In genomic region chr7:19230041-19230580, GRCm38 (mm10) we compare ENCODE assay signal across 8 mouse cellular contexts. TPM values are rescaled to one million over a fixed set of nuclear protein-coding genes. Genes with fewer than 3 reads are reported as not detected.
A peak's percentile ranks its signal among the peaks of the same experiment; 100 is the strongest.
DNase-seq lines count a peak whose midpoint lies in the region; ATAC-seq and TF ChIP-seq lines count a peak whose summit lies in the region.

No protein-coding gene starts in this region.

- H3K4me2 ChIP-seq in forebrain, embryonic 14.5 days (ENCODE audit: low read length), result no peak overlapping the region
- peak overlapping the region; percentile 95 for H3K4me2 ChIP-seq in lung, embryonic 14.5 days
- peak overlapping the region; percentile 74 for H3K4me2 ChIP-seq in myocyte (ENCODE audit: low read depth)

- H3K27ac ChIP-seq in forebrain, embryonic 10.5 days, result no peak overlapping the region
- no peak overlapping the region for H3K27ac ChIP-seq in forebrain, embryonic 14.5 days (ENCODE audit: low read depth, low read length)
- no peak overlapping the region for H3K27ac ChIP-seq in lung, embryonic 14.5 days (ENCODE audit: low read depth)

- TF ChIP-seq POLR2A in lung, adult 2 months (IDR thresholded peaks at IDR 0.05; ENCODE audit: borderline replicate concordance, extremely low read depth, low read depth, low read length), result no peak
- TF ChIP-seq POLR2A in myocyte (IDR thresholded peaks at IDR 0.05; ENCODE audit: insufficient read length, low read depth), result no peak

- DNase-seq in forebrain, embryonic 10.5 days (ENCODE audit: extremely low spot score, low spot score), result no peak
- DNase-seq in forebrain, embryonic 14.5 days (ENCODE audit: low spot score), result no peak
- DNase-seq in lung, embryonic 14.5 days, result no peak
- no peak for DNase-seq in lung, adult 2 months
- DNase-seq in kidney, adult 9 months, result peak; percentile 83
- no peak for DNase-seq in ovary, postnatal 36 days (ENCODE audit: low spot score)
- DNase-seq in B cell, adult 2 months, result no peak

- H3K9ac ChIP-seq in forebrain, embryonic 14.5 days (ENCODE audit: low read length), result no peak overlapping the region
- H3K9ac ChIP-seq in lung, embryonic 14.5 days, result no peak overlapping the region

- H3K27me3 ChIP-seq in forebrain, embryonic 10.5 days (ENCODE audit: poor library complexity, severe bottlenecking), result no peaks in the 10 kb centered on the region
- H3K27me3 ChIP-seq in forebrain, embryonic 14.5 days (replicated peaks; ENCODE audit: control insufficient read depth, insufficient read depth, low read length), result no peaks in the 10 kb centered on the region
- H3K27me3 ChIP-seq in lung, embryonic 14.5 days (ENCODE audit: insufficient read depth, low read length), result no peaks in the 10 kb centered on the region
- H3K27me3 ChIP-seq in myocyte (ENCODE audit: control insufficient read depth, insufficient read depth, insufficient read length), result no peaks in the 10 kb centered on the region

- peak overlapping the region; percentile 71; the same call in 1 of the 2 replicates for H3K4me3 ChIP-seq in forebrain, embryonic 10.5 days
- H3K4me3 ChIP-seq in forebrain, embryonic 14.5 days (ENCODE audit: low read depth, low read length), result no peak overlapping the region
- no peak overlapping the region for H3K4me3 ChIP-seq in lung, embryonic 14.5 days (ENCODE audit: low read depth, low read length)
- no peak overlapping the region for H3K4me3 ChIP-seq in lung, adult 2 months (replicated peaks; ENCODE audit: extremely low read depth, low read depth, low read length)
- peak overlapping the region; percentile 73 for H3K4me3 ChIP-seq in myocyte

- no peak for TF ChIP-seq CTCF in lung, embryonic 14.5 days (IDR thresholded peaks at IDR 0.05; ENCODE audit: low read depth)
- TF ChIP-seq CTCF in lung, adult 2 months (IDR thresholded peaks at IDR 0.05; ENCODE audit: insufficient read depth, low read length), result no peak

- no peak for ATAC-seq in forebrain, embryonic 14.5 days
- no peak for ATAC-seq in lung, embryonic 14.5 days (ENCODE audit: insufficient read depth)

- H3ac ChIP-seq in myocyte (ENCODE audit: control insufficient read depth, insufficient read length), result no peak overlapping the region

- H3K9me3 ChIP-seq in forebrain, embryonic 10.5 days, result no peaks in the 10 kb centered on the region
- H3K9me3 ChIP-seq in forebrain, embryonic 14.5 days (replicated peaks; ENCODE audit: control insufficient read depth, low read length), result no peaks in the 10 kb centered on the region
- H3K9me3 ChIP-seq in lung, embryonic 14.5 days (ENCODE audit: low read depth, low read length), result no peaks in the 10 kb centered on the region

- peaks cover 57% of the 10 kb centered on the region for H3K36me3 ChIP-seq in forebrain, embryonic 10.5 days (replicated peaks)
- H3K36me3 ChIP-seq in forebrain, embryonic 14.5 days (ENCODE audit: control insufficient read depth, insufficient read depth, low read length), result 0 out of 2 replicates have a peak, but pooled peaks cover 4% of the 10 kb centered on the region
- H3K36me3 ChIP-seq in lung, embryonic 14.5 days (ENCODE audit: insufficient read depth), result no peaks in the 10 kb centered on the region
- no peaks in the 10 kb centered on the region for H3K36me3 ChIP-seq in myocyte (ENCODE audit: control insufficient read depth, insufficient read depth)

- peaks cover 27% of the 10 kb centered on the region for H3K4me1 ChIP-seq in forebrain, embryonic 10.5 days
- peaks cover 13% of the 10 kb centered on the region for H3K4me1 ChIP-seq in forebrain, embryonic 14.5 days (ENCODE audit: control insufficient read depth, insufficient read depth, low read length)
- peaks cover 14% of the 10 kb centered on the region for H3K4me1 ChIP-seq in lung, embryonic 14.5 days (ENCODE audit: insufficient read depth)
- H3K4me1 ChIP-seq in lung, adult 2 months (ENCODE audit: control insufficient read depth, insufficient read depth, low read length), result peaks cover 7% of the 10 kb centered on the region

- 94% methylated on average over 2 of the region's 2 CpGs for WGBS in forebrain, embryonic 10.5 days
- 98% methylated on average over 2 of the region's 2 CpGs for WGBS in forebrain, embryonic 14.5 days
- 74% methylated on average over 2 of the region's 2 CpGs for WGBS in lung, embryonic 14.5 days
- 76% methylated on average over 2 of the region's 2 CpGs for whole genome bisulfite sequencing in lung, adult 2 months

- H3K79me2 ChIP-seq in myocyte (ENCODE audit: control insufficient read depth, insufficient read depth), result peaks cover 60% of the 10 kb centered on the region

TF ChIP-seq in myocyte, 11 proteins besides CTCF, POLR2A, EP300 and RAD21:
- TF ChIP-seq E2F4 (IDR thresholded peaks at IDR 0.05; ENCODE audit: insufficient read depth), result no peak
- TF ChIP-seq TCF12 (IDR thresholded peaks at IDR 0.05; ENCODE audit: insufficient read depth, poor library complexity, severe bottlenecking), result no peak
- TF ChIP-seq POLR2AphosphoS2 (IDR thresholded peaks at IDR 0.05; ENCODE audit: insufficient read length, low read depth), result no peak
- no peak for TF ChIP-seq MYOD1 (IDR thresholded peaks at IDR 0.05; ENCODE audit: control insufficient read depth in 1 of 3, insufficient read length in 2 of 3, low read depth in 2 of 3)
- TF ChIP-seq SRF (IDR thresholded peaks at IDR 0.05; ENCODE audit: control insufficient read depth, insufficient read length, low read depth), result no peak
- TF ChIP-seq USF1 (IDR thresholded peaks at IDR 0.05; ENCODE audit: low read depth), result no peak
- no peak for TF ChIP-seq MYOG (IDR thresholded peaks at IDR 0.05; ENCODE audit: control insufficient read depth in 1 of 3, insufficient read depth in 1 of 3, insufficient read length in 2 of 3, low read depth in 2 of 3)
- no peak for TF ChIP-seq CEBPB (IDR thresholded peaks at IDR 0.05; ENCODE audit: insufficient read depth, poor library complexity, severe bottlenecking)
- TF ChIP-seq REST (IDR thresholded peaks at IDR 0.05; ENCODE audit: insufficient read depth, insufficient read length), result no peak
- no peak for TF ChIP-seq TCF3 (IDR thresholded peaks at IDR 0.05; ENCODE audit: insufficient read length, low read depth)
- no peak for TF ChIP-seq MAX (IDR thresholded peaks at IDR 0.05; ENCODE audit: low read depth)

RNA-seq across cellular contexts. Expression of gene Opa3, which starts 2.0 kb away (rescaled TPM):
- 50.7 and 51.4 TPM in 2 replicates for polyA plus RNA-seq in forebrain, embryonic 10.5 days (2016; fragmentation: Nextera tagmentation; extraction: Ambion mirVana)
- polyA plus RNA-seq in forebrain, embryonic 14.5 days (2014; fragmentation: Nextera tagmentation; extraction: Ambion mirVana), result 42.5 TPM in 2 replicates
- polyA plus RNA-seq in lung, embryonic 14.5 days (2014; fragmentation: Nextera tagmentation; extraction: Ambion mirVana), result 38.0 and 39.4 TPM in 2 replicates
- 24.6 and 27.6 TPM in 2 replicates for polyA plus RNA-seq in lung, adult 2 months (2012; rRNA removed)
- 29.8 TPM for polyA plus RNA-seq in myocyte (2012; fragmentation: generic; extraction: Trizol)

RNA-seq across cellular contexts. Expression of gene Gpr4, which starts 17.8 kb away (rescaled TPM):
- polyA plus RNA-seq in forebrain, embryonic 10.5 days (2016; fragmentation: Nextera tagmentation; extraction: Ambion mirVana), result 1.6 and 2.0 TPM in 2 replicates
- 1.8 and 2.3 TPM in 2 replicates for polyA plus RNA-seq in forebrain, embryonic 14.5 days (2014; fragmentation: Nextera tagmentation; extraction: Ambion mirVana)
- 1.6 and 2.2 TPM in 2 replicates for polyA plus RNA-seq in lung, embryonic 14.5 days (2014; fragmentation: Nextera tagmentation; extraction: Ambion mirVana)
- polyA plus RNA-seq in lung, adult 2 months (2012; rRNA removed), result 21.6 and 29.5 TPM in 2 replicates
- 0.10 TPM for polyA plus RNA-seq in myocyte (2012; fragmentation: generic; extraction: Trizol)

RNA-seq across cellular contexts. Expression of gene Vasp, which starts 41.5 kb away (rescaled TPM):
- 47.4 and 56.9 TPM in 2 replicates for polyA plus RNA-seq in forebrain, embryonic 10.5 days (2016; fragmentation: Nextera tagmentation; extraction: Ambion mirVana)
- polyA plus RNA-seq in forebrain, embryonic 14.5 days (2014; fragmentation: Nextera tagmentation; extraction: Ambion mirVana), result 27.1 and 32.3 TPM in 2 replicates
- polyA plus RNA-seq in lung, embryonic 14.5 days (2014; fragmentation: Nextera tagmentation; extraction: Ambion mirVana), result 88.9 and 95.3 TPM in 2 replicates
- 194 TPM in 2 replicates for polyA plus RNA-seq in lung, adult 2 months (2012; rRNA removed)
- polyA plus RNA-seq in myocyte (2012; fragmentation: generic; extraction: Trizol), result 189 TPM

RNA-seq across cellular contexts. Expression of gene Ppm1n, which starts 49.8 kb away (rescaled TPM):
- polyA plus RNA-seq in forebrain, embryonic 10.5 days (2016; fragmentation: Nextera tagmentation; extraction: Ambion mirVana), result 0.41 and 0.51 TPM in 2 replicates
- 0.30 and 0.67 TPM in 2 replicates for polyA plus RNA-seq in forebrain, embryonic 14.5 days (2014; fragmentation: Nextera tagmentation; extraction: Ambion mirVana)
- not detected in 2 replicates for polyA plus RNA-seq in lung, embryonic 14.5 days (2014; fragmentation: Nextera tagmentation; extraction: Ambion mirVana)
- 0.23 and 0.36 TPM in 2 replicates for polyA plus RNA-seq in lung, adult 2 months (2012; rRNA removed)
- polyA plus RNA-seq in myocyte (2012; fragmentation: generic; extraction: Trizol), result 0.42 TPM

RNA-seq across cellular contexts. Expression of gene Rtn2, which starts 52.3 kb away (rescaled TPM):
- 32.1 and 33.1 TPM in 2 replicates for polyA plus RNA-seq in forebrain, embryonic 10.5 days (2016; fragmentation: Nextera tagmentation; extraction: Ambion mirVana)
- 102 and 109 TPM in 2 replicates for polyA plus RNA-seq in forebrain, embryonic 14.5 days (2014; fragmentation: Nextera tagmentation; extraction: Ambion mirVana)
- polyA plus RNA-seq in lung, embryonic 14.5 days (2014; fragmentation: Nextera tagmentation; extraction: Ambion mirVana), result 8.0 and 9.1 TPM in 2 replicates
- polyA plus RNA-seq in lung, adult 2 months (2012; rRNA removed), result 56.3 and 76.2 TPM in 2 replicates
- polyA plus RNA-seq in myocyte (2012; fragmentation: generic; extraction: Trizol), result 340 TPM

Comparison
In these comparisons a context has a peak if more than half of its experiments do, and no peak if none do; other contexts are left out.
1. H3K4me3 ChIP-seq: peak in forebrain, embryonic 10.5 days (single experiment) and myocyte (single experiment); none in forebrain, embryonic 14.5 days (single experiment), lung, embryonic 14.5 days (single experiment) and lung, adult 2 months (single experiment).